Mouse (Mus musculus): ENCODE measurements around the gene Arhgap25. TPM values are rescaled to one million over a fixed set of nuclear protein-coding genes. Genes with fewer than 3 reads are reported as not detected.
"Not testable (repeated sequence)": the region's sequence is repeated elsewhere in the genome, so short reads cannot be mapped to it uniquely, and the experiment has no call there.

Arhgap25 gene
- total RNA-seq, 2 experiments from 2014 or later: 0.69 to 1.3 TPM

- no peak overlapping the region for H3K4me3 ChIP-seq
- intact Hi-C loops (cut with DNase I): no loop called here
These were observed 45.2 kb downstream of the Arhgap25 start for GRCm38 (mm10) chr6:87487657-87488426.

DNA sequence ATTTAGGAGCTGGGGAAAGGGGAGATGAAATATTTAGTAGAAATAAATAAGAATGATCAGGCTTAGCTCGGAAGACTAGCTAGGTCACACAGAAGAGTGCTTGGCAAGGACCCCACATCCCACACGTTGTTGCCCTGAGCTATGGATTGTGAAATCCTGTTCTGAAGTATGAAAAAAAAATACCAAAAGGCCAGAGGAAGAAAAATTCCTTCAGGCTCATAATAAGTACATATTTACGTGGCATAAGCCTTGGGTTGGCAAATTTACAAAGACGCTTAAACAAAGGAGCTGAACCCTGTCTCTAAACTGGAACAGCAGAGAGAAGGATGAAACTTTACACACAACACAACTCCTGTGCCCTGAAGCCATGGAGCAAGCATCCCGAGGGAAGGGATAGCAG is 48.3 kb downstream of the Arhgap25 start:
- TF ChIP-seq CTCF (IDR thresholded peaks at IDR 0.05): no peak
- no peak overlapping the region for H3K27ac ChIP-seq
- no peak for DNase-seq
- intact Hi-C loops (cut with DNase I): no loop called here
- H3K4me3 ChIP-seq: no peak overlapping the region

More at GRCm38 (mm10) chr6:87487657-87488426, 45.2 kb downstream of the Arhgap25 start:
- TF ChIP-seq CTCF (IDR thresholded peaks at IDR 0.05): peak; percentile 31; the same call in 1 of the 2 replicates
- H3K27ac ChIP-seq: no peak overlapping the region
- no peak for DNase-seq

DNA sequence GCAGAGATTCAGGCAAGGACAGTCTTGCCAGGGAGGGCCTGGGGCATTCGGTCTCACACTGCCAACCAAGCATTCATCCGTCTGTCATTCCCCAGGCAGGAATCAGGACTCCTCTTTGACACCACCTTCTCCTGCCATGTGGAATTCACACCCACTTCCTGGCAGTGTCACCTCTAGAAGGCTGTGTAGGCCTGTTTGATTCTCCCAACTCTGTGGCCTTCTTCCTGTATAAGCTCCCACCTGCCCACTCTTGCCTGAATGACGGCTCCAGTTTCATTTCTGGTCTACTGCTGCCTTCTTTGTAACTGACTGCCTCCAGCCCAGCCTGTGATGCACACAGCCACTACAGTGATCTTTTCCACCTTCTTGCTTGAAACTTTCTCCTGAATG is 49.2 kb downstream of the Arhgap25 start:
- Histone ChIP-seq H3K4me3 (no peak overlapping the region), H3K27ac (no peak overlapping the region)
- TF ChIP-seq CTCF (IDR thresholded peaks at IDR 0.05): no peak
- no peak for DNase-seq
- intact Hi-C loops (cut with DNase I): no loop called here

- no peak for DNase-seq
- intact Hi-C loops (cut with DNase I): no loop called here
- no peak for TF ChIP-seq CTCF (IDR thresholded peaks at IDR 0.05)
- Histone ChIP-seq H3K4me3 (no peak overlapping the region), H3K27ac (no peak overlapping the region)
These were observed 49.7 kb downstream of the Arhgap25 start for GRCm38 (mm10) chr6:87483224-87483899.

DNA sequence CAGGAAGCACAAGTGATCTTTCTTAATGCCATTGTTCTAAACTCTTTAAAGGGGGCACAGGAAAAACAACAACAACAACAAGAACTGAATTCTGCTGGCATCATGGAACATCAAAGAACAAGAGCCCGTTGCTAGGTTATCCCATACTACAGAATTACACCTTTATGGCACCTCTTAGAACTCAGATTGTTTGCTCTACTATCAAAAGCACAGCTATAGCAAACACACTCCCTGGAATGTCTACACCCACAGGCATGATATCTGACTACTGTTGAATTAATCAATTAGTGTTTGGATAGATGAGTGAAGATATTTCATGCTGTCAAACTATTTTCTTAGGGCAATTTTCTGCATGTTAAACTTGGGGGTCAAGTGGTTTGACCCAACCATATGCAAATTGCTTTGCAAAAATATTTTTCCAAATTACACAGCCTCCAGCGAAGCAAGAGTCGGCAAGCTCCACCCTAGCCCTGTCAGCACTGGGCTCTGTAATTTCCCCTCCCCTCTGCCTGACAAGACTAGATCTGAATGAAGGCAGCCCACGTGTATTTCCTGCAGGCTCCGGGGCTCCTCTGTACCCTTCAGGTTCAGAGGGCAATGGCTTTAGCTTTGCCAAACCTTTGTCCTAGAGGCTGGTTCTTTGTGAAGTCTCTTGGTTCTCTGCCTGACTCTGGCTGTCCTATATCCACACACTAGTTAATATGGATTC is 53.6 kb downstream of the Arhgap25 start:
- DNase-seq: no peak
- Histone ChIP-seq H3K4me3 (no peak overlapping the region), H3K27ac (no peak overlapping the region)
- intact Hi-C loops (cut with DNase I): no loop called here
- no peak for TF ChIP-seq CTCF (IDR thresholded peaks at IDR 0.05)

- DNase-seq: no peak
- Histone ChIP-seq H3K4me3 (no peak overlapping the region), H3K27ac (no peak overlapping the region)
- no peak for TF ChIP-seq CTCF (IDR thresholded peaks at IDR 0.05)
- intact Hi-C loops (cut with DNase I): no loop called here
These were observed 54.2 kb downstream of the Arhgap25 start for GRCm38 (mm10) chr6:87478847-87479246.

GRCm38 (mm10) chr6:87475223-87475622 is 57.8 kb downstream of the Arhgap25 start:
- Histone ChIP-seq H3K4me3 (no peak overlapping the region), H3K27ac (no peak overlapping the region)
- intact Hi-C loops (cut with DNase I): no loop called here
- no peak for TF ChIP-seq CTCF (IDR thresholded peaks at IDR 0.05)
- no peak for DNase-seq

- not testable (repeated sequence) for DNase-seq
These were observed 63.0 kb downstream of the Arhgap25 start for GRCm38 (mm10) chr6:87470098-87470497.

GRCm38 (mm10) chr6:87468372-87468771 is 64.7 kb downstream of the Arhgap25 start:
- peak; percentile 34 for DNase-seq
- no peak overlapping the region for H3K27ac ChIP-seq
- no peak overlapping the region for H3K4me3 ChIP-seq
- intact Hi-C loops (cut with DNase I): no loop called here
- TF ChIP-seq CTCF (IDR thresholded peaks at IDR 0.05): no peak

More at GRCm38 (mm10) chr6:87470098-87470497, 63.0 kb downstream of the Arhgap25 start:
- H3K4me3 ChIP-seq; intact Hi-C loops (cut with DNase I); H3K27ac ChIP-seq: not testable (repeated sequence)

DNA sequence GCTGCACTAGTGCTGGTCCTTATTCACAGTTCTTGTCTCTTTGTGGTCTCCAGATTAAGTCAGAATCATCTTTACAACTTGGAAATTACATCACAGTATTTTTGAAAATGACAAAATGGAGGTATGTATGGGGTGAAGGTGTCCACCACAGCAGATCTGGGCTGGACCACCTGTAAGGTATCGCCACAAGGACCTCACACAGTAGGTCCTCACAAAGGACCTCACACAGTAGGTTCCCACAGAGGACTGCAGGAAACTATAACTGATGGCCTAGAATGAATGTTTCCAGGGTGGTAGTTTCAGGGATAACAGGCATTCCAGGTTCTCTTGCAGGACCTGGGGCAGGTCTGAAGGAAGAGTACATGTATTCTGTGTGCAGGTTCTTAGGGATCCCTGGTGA is 65.7 kb downstream of the Arhgap25 start:
- TF ChIP-seq CTCF (IDR thresholded peaks at IDR 0.05): no peak
- DNase-seq: no peak
- H3K4me3 ChIP-seq: no peak overlapping the region
- intact Hi-C loops (cut with DNase I): loop anchor here (2.0 kb wide), 2 partner anchors 45 to 203 kb away; no protein-coding TSS in a partner anchor
- no peak overlapping the region for H3K27ac ChIP-seq

DNA sequence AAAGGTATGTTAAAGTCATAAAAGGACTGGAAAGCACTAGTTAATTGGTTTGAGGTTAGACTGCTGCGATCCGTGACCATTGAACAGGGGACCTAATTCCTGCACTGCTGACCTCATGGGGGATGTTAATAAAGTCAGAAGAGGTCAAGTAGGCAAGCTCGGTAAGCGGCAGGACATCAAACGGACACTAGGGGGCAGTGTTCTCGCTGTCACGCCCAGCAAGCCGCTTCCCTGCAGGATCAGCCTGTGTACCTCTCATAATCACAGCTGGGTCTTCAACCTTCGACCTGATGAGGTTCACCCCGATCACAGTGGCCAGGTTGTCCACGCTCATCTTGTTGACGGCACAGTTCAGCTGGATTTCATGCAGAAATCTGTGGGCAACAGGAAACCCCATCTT is 66.8 kb downstream of the Arhgap25 start:
- peak; percentile 76 for DNase-seq
- H3K4me3 ChIP-seq: no peak overlapping the region
- intact Hi-C loops (cut with DNase I): loop anchor here (2.0 kb wide), 2 partner anchors 47 to 205 kb away; no protein-coding TSS in a partner anchor
- H3K27ac ChIP-seq: no peak overlapping the region
- TF ChIP-seq CTCF (IDR thresholded peaks at IDR 0.05): peak; percentile 95

GRCm38 (mm10) chr6:87455507-87455906 is 77.6 kb downstream of the Arhgap25 start:
- no peak for DNase-seq
- H3K4me3 ChIP-seq: no peak overlapping the region
- intact Hi-C loops (cut with DNase I): no loop called here
- no peak for TF ChIP-seq CTCF (IDR thresholded peaks at IDR 0.05)
- H3K27ac ChIP-seq: no peak overlapping the region

DNA sequence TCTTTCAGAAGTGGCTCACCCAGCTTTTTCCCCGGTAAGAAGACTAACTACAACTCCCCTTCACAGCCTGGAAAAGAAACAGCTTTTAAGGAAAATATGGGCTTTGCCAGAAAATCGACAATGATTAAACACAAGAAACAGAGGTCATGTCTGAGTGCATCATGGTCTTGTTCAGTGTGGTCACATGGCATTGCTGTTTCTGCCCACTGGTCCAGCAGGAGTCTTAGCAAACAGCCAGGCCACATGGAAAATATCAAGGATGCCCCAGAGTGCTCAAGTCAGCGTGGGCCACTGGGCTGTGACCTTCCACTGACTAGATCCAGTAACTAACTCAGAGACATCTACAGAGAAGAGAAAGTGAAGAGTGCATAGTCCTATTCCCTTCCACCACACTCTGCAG is 81.3 kb downstream of the Arhgap25 start:
- DNase-seq: no peak
- intact Hi-C loops (cut with DNase I): loop anchor here (5.0 kb wide), 1 partner anchor 54 kb away; no protein-coding TSS in a partner anchor
- TF ChIP-seq CTCF (IDR thresholded peaks at IDR 0.05): no peak
- H3K4me3 ChIP-seq: no peak overlapping the region
- no peak overlapping the region for H3K27ac ChIP-seq
